Mouse (Mus musculus): ENCODE measurements around the gene Gm10053.

DNA sequence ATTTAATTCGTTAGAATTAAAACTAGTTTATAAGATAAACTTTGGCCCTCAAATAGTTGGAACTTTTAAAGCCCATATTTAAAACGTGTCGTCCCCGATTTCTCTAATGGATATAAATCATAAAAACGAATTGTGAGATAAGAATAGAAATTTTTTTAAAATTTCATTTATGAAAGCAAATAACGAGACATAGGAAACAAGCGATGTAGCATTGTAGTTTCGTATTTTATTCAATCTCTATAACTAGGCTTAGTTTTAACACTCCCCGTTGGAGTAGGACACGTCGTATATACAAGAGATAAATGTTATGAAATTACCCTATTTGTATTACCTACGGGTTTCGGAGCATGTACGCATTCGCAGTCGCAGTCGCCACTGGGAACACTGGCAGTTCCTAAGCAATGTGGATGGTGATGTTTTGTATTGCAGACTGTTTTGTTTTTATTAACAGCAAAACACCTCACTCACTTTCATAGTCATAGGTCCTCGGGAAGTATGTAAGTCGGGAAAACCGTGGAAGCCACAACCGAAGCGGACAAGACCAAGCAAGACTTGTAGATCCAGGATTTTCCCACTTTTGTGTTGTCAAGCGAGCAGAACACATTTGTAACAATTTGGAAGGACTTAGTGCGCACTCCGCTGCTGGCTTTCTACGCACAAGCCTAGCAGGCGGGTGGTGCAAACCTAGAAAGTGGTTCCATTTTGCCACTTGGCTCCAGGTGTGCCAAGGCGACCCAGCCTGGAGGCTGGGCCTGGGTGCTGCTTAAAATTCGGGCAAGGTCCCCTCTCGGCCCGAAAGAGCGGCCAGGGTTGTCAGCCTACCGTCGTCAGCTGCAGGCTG lies 23.5 kb downstream of the Gm10053 start:
- no peak for TF ChIP-seq EP300 (IDR thresholded peaks at IDR 0.05; ENCODE audit: low read depth)
- no peak for TF ChIP-seq CTCF (IDR thresholded peaks at IDR 0.05; ENCODE audit: low read depth)

Measured in liver, embryonic 14.5 days (tissue).